Mouse (Mus musculus): Measurements from ENCODE around the gene Tmem164. TPM values are rescaled to one million over a fixed set of nuclear protein-coding genes. Genes with fewer than 3 reads are reported as not detected.

Tmem164 gene
- polyA plus RNA-seq, 1 experiment from 2014 or later = 75.2 TPM

- 78% methylated on average over 6 of the region's 6 CpGs for WGBS
- Histone ChIP-seq H3K36me3 (peaks cover 4% of the 10 kb centered on the region; the same call in 1 of the 2 replicates), H3K27ac (ENCODE audit: poor library complexity, severe bottlenecking) (no peak overlapping the region), H3K4me2 (no peak overlapping the region), H3K4me1 (replicated peaks) (no peaks in the 10 kb centered on the region), H3K27me3 (replicated peaks) (no peaks in the 10 kb centered on the region), H3K4me3 (no peak overlapping the region), H3K9me3 (replicated peaks) (no peaks in the 10 kb centered on the region), H3K9ac (no peak overlapping the region)
- no peak for ATAC-seq (ENCODE audit: insufficient number of reproducible peaks, low FRiP score)
These were observed 165.1 kb downstream of the Tmem164 start for GRCm38 (mm10) chrX:142846266-142846665.

- H3K9ac ChIP-seq = no peak overlapping the region
- no peaks in the 10 kb centered on the region for H3K36me3 ChIP-seq
- H3K27me3 ChIP-seq (replicated peaks) = no peaks in the 10 kb centered on the region
- ATAC-seq (ENCODE audit: insufficient number of reproducible peaks, low FRiP score) = no peak
- H3K4me1 ChIP-seq (replicated peaks) = no peaks in the 10 kb centered on the region
- 84% methylated on average over 9 of the region's 9 CpGs for WGBS
- H3K9me3 ChIP-seq (replicated peaks) = no peaks in the 10 kb centered on the region
- H3K4me3 ChIP-seq = no peak overlapping the region
- H3K27ac ChIP-seq (ENCODE audit: poor library complexity, severe bottlenecking) = no peak overlapping the region
- no peak overlapping the region for H3K4me2 ChIP-seq
These were observed 166.8 kb downstream of the Tmem164 start for GRCm38 (mm10) chrX:142848032-142848431.

- Histone ChIP-seq H3K36me3 (no peaks in the 10 kb centered on the region), H3K4me1 (replicated peaks) (no peaks in the 10 kb centered on the region), H3K27me3 (replicated peaks) (no peaks in the 10 kb centered on the region), H3K4me3 (no peak overlapping the region), H3K9ac (no peak overlapping the region), H3K4me2 (no peak overlapping the region), H3K9me3 (replicated peaks) (no peaks in the 10 kb centered on the region), H3K27ac (ENCODE audit: poor library complexity, severe bottlenecking) (no peak overlapping the region)
- no peak for ATAC-seq (ENCODE audit: insufficient number of reproducible peaks, low FRiP score)
- 75% methylated on average over 2 of the region's 2 CpGs for WGBS
These were observed 188.6 kb downstream of the Tmem164 start for GRCm38 (mm10) chrX:142869844-142870243.

GRCm38 (mm10) chrX:142882255-142882654 is 201.0 kb downstream of the Tmem164 start:
- H3K27me3 ChIP-seq (replicated peaks) = no peaks in the 10 kb centered on the region
- no peaks in the 10 kb centered on the region for H3K4me1 ChIP-seq (replicated peaks)
- no peaks in the 10 kb centered on the region for H3K36me3 ChIP-seq
- H3K4me2 ChIP-seq = no peak overlapping the region
- no peak overlapping the region for H3K4me3 ChIP-seq
- ATAC-seq (ENCODE audit: insufficient number of reproducible peaks, low FRiP score) = no peak
- no peak overlapping the region for H3K27ac ChIP-seq (ENCODE audit: poor library complexity, severe bottlenecking)
- H3K9ac ChIP-seq = no peak overlapping the region
- 87% methylated on average over 5 of the region's 5 CpGs for WGBS
- H3K9me3 ChIP-seq (replicated peaks) = no peaks in the 10 kb centered on the region

GRCm38 (mm10) chrX:142883593-142883992 is 202.4 kb downstream of the Tmem164 start:
- 77% methylated on average over 4 of the region's 4 CpGs for WGBS
- no peaks in the 10 kb centered on the region for H3K4me1 ChIP-seq (replicated peaks)
- H3K4me3 ChIP-seq = no peak overlapping the region

GRCm38 (mm10) chrX:142885962-142886361 is 204.8 kb downstream of the Tmem164 start:
- H3K27ac ChIP-seq (ENCODE audit: poor library complexity, severe bottlenecking) = no peak overlapping the region

More at GRCm38 (mm10) chrX:142883593-142883992, 202.4 kb downstream of the Tmem164 start:
- no peaks in the 10 kb centered on the region for H3K9me3 ChIP-seq (replicated peaks)
- H3K4me2 ChIP-seq = no peak overlapping the region
- no peak for ATAC-seq (ENCODE audit: insufficient number of reproducible peaks, low FRiP score)
- no peaks in the 10 kb centered on the region for H3K36me3 ChIP-seq
- H3K27me3 ChIP-seq (replicated peaks) = no peaks in the 10 kb centered on the region
- H3K9ac ChIP-seq = no peak overlapping the region
- no peak overlapping the region for H3K27ac ChIP-seq (ENCODE audit: poor library complexity, severe bottlenecking)

More at GRCm38 (mm10) chrX:142885962-142886361, 204.8 kb downstream of the Tmem164 start:
- H3K4me2 ChIP-seq = no peak overlapping the region
- no peaks in the 10 kb centered on the region for H3K9me3 ChIP-seq (replicated peaks)
- no peak overlapping the region for H3K9ac ChIP-seq
- WGBS = 85% methylated on average over 7 of the region's 7 CpGs
- no peaks in the 10 kb centered on the region for H3K36me3 ChIP-seq
- H3K4me3 ChIP-seq = no peak overlapping the region
- H3K27me3 ChIP-seq (replicated peaks) = no peaks in the 10 kb centered on the region
- H3K4me1 ChIP-seq (replicated peaks) = no peaks in the 10 kb centered on the region
- no peak for ATAC-seq (ENCODE audit: insufficient number of reproducible peaks, low FRiP score)

MicroRNAs within 50 kb of the gene (microRNA counts, 519-probe panel; counts per million panel counts)
- microRNA mmu-miR-652 = 6,083 counts per million, percentile 79 among the panel's probes with 10 or more counts

Small RNA genes lying within 50 kb of the gene (microRNA-seq; reads per million reads assigned to microRNA genes)
- 12,837 reads per million, percentile 96 among the genes with 10 or more reads in this experiment for gene Mir652
